Mouse (Mus musculus) cortical plate, adult 2 months (tissue): Measurements from ENCODE around the gene Asb6.

Experiments
- CTCF ChIP-seq: fragments of 200-500 bp; IDR thresholded peaks from 2 replicates; pipeline ENCODE4 v1.5.1; 2011; ENCODE audit warnings: mild to moderate bottlenecking, control low read depth, low read length; ENCODE audit not compliant: insufficient read depth; ENCODE audit errors: extremely low read depth
- POLR2A ChIP-seq: fragments of 200-500 bp; IDR thresholded peaks from 2 replicates; pipeline ENCODE4 v1.6.1; 2011; ENCODE audit warnings: mild to moderate bottlenecking, low read length, control low read depth; ENCODE audit not compliant: insufficient read depth; ENCODE audit errors: extremely low read depth

DNA sequence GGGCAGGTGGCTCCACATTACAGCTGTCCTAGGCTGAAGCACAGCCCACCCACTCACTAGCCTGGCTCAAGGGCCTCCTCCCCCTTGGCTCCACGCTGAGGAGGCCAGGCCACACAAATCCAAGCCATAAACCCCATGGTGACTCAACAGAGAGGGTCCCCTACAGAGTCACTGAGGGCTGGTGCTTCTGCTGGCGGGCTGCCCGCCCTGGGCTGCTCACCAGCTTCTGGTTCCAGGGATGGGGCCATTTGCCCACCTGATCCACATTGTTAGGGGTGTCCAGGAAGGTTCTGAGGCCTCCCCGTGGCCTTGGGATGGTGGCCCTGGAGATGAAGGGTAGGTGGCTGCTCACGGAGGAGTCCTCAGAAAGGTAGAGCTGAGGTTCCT lies 34.3 kb downstream of the Asb6 start:
- TF ChIP-seq POLR2A: no peak
- no peak for TF ChIP-seq CTCF
